Mouse (Mus musculus): Measurements from ENCODE around the gene Tmbim7.
"Not testable (repeated sequence)": the region's sequence is repeated elsewhere in the genome, so short reads cannot be mapped to it uniquely, and the experiment has no call there.

Tmbim7 gene

DNA sequence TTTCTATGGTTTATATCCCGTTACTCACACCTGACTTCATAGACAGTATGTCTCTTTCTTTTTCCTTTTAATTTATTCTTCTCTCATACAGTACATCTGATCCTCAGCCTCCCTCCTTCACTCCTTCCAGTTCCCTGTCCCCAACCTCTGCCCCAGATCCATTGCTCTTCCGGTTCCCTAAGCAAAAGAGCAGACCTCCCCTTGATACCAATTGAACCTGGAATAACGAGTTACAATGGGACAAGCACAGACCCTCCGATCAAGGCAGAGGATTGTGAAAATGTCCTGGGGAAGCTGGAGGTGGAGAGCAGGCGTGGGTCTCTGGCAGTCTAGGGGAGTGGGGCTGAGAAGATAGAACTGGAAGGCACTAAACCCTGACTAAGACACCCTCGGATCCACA lies at the start of gene Tmbim7:
TSS of gene Tmbim7 (plus strand) at position 301 of the 400 bp plus-strand sequence.
- no peak for DNase-seq (ENCODE audit: low read depth in 2 of 2, low spot score in 2 of 2)

GRCm38 (mm10) chr5:3607114-3607513 lies 43.9 kb upstream of the Tmbim7 start:
- DNase-seq (ENCODE audit: low read depth in 2 of 2, low spot score in 2 of 2), result no peak

GRCm38 (mm10) chr5:3609241-3609640 lies 41.7 kb upstream of the Tmbim7 start:
- no peak for DNase-seq (ENCODE audit: low read depth in 2 of 2, low spot score in 2 of 2)

- not testable (repeated sequence) for DNase-seq (ENCODE audit: low read depth in 2 of 2, low spot score in 2 of 2)
Observed at GRCm38 (mm10) chr5:3611835-3612234, 39.1 kb upstream of the Tmbim7 start.

DNA sequence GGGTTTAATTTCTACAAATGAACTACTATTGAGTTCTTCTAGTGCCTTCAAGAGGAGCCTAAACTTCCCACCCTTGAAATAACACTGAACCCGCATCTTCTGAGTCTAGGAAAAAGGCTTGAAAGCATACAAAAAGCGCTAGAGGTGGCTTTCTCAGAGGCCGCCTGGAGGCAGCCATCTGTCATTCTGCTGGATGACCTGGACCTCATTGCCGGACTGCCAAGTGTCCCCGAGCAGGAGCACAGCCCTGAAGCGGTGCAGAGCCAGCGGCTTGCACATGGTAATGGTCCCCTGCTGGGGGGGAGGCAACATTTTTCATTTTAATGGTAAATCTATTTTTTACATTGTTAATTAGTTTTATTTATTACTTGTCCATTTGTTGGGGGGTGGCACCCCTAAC lies 30.5 kb upstream of the Tmbim7 start:
- no peak for DNase-seq (ENCODE audit: low read depth in 2 of 2, low spot score in 2 of 2)

GRCm38 (mm10) chr5:3630055-3630454 lies 20.9 kb upstream of the Tmbim7 start:
- no peak for DNase-seq (ENCODE audit: low read depth in 2 of 2, low spot score in 2 of 2)

- no peak for DNase-seq (ENCODE audit: low read depth in 2 of 2, low spot score in 2 of 2)
Observed at GRCm38 (mm10) chr5:3631512-3632271, 19.3 kb upstream of the Tmbim7 start.

DNA sequence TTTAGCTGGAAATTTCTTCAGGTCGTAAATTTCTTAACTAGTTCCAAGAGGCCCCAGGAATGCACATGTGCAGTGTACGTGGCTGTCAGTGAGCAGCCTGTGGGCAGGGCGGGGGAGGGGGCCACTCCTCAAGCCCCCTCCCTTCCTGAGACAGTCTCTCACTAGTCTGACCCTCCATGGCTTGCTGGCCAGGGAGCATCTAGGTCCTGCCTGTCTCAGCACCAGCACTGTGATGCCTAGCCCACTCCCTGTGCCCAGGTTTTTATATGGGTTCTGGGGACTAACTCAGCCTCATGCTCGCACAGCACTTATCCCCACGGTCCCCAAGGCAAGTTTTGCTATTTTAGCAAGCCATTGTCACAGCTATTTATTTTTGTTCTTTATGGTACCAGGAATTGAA lies 18.7 kb upstream of the Tmbim7 start:
- DNase-seq (ENCODE audit: low read depth in 2 of 2, low spot score in 2 of 2), result no peak

GRCm38 (mm10) chr5:3633315-3633714 lies 17.7 kb upstream of the Tmbim7 start:
- DNase-seq (ENCODE audit: low read depth in 2 of 2, low spot score in 2 of 2), result no peak

GRCm38 (mm10) chr5:3633951-3634350 lies 17.0 kb upstream of the Tmbim7 start:
- DNase-seq (ENCODE audit: low read depth in 2 of 2, low spot score in 2 of 2), result no peak

GRCm38 (mm10) chr5:3635286-3635685 lies 15.7 kb upstream of the Tmbim7 start:
- DNase-seq (ENCODE audit: low read depth in 2 of 2, low spot score in 2 of 2), result no peak

DNA sequence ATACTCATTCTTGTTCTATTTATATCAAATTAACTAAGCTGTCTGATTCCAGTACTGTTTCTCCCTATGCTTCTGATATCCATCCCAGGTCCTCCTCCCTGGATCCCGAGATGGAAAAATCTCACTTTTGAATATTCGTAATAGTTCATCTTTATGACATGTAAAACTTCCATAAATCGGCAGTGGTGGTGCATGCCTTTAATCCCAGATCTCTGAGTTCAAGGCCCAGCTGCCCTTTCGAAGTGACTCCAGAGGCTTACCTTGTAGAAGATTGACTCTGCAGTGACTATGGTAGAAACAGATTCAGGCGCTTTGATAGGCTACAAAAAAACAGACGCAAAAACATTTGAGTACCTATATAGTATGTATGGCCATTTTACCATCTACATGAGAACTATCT lies 6.4 kb upstream of the Tmbim7 start:
- DNase-seq (ENCODE audit: low read depth in 2 of 2, low spot score in 2 of 2), result no peak

GRCm38 (mm10) chr5:3645326-3645725 lies 5.7 kb upstream of the Tmbim7 start:
- DNase-seq (ENCODE audit: low read depth in 2 of 2, low spot score in 2 of 2), result no peak

DNA sequence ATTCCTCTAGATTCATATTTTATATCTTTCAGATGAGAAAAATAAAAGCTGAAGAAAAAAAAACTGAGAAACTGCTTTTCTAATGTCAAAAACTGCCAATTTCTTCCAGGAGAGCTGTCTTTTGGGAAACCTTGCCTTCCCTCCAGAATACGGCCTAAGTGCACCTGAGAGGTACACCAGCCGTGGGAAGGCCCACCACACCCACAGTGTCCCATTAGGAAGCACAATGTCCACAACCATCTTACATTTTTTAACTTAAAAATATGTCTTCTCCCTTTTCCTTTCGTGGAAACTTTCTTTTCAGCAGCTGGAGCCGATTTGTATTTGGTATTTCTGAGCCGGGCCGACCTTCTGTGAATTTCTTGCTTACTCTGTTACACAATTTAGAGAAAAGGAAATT lies 4.4 kb upstream of the Tmbim7 start:
- DNase-seq (ENCODE audit: low read depth in 2 of 2, low spot score in 2 of 2), result no peak

DNA sequence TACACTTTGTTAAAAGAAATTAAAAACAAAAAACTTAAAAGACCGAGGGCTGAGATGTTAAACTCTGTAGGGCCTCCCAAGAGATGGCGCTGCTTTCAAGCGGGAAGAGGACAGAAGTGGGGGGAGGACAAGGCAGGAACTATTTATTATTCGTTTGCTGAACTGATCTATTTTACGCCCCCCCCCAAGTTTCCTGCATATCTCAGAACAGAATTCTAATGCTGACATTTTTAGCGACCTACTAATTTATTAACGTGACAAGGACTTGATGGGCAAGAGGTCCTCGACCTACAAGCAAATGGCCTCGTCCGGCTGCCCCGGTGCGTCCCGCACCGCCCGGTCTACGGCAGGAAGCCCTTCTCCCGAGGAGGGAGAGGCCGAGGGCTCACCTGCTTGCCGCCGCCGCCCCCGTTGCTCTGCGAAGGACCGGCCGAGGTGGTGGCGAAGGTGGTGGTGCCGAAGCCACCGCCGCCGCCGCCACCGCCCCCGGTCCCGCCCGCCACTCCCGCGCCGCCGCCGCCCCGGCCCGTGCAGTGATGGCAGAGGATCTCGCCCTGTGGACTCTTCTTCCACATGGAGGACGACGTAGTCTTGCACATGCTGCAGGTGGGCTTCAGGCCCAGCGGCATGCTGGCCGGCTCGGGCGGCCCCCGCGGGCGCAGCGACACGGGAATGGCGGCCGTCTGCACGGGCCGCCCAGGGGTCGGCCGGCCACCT lies 3.8 kb upstream of the Tmbim7 start:
- peak; percentile 32 to 56 for DNase-seq (ENCODE audit: low read depth in 2 of 2, low spot score in 2 of 2)

- DNase-seq (ENCODE audit: low read depth in 2 of 2, low spot score in 2 of 2), result peak; percentile 72 to 80
Observed at GRCm38 (mm10) chr5:3647708-3648121, 3.3 kb upstream of the Tmbim7 start.

DNA sequence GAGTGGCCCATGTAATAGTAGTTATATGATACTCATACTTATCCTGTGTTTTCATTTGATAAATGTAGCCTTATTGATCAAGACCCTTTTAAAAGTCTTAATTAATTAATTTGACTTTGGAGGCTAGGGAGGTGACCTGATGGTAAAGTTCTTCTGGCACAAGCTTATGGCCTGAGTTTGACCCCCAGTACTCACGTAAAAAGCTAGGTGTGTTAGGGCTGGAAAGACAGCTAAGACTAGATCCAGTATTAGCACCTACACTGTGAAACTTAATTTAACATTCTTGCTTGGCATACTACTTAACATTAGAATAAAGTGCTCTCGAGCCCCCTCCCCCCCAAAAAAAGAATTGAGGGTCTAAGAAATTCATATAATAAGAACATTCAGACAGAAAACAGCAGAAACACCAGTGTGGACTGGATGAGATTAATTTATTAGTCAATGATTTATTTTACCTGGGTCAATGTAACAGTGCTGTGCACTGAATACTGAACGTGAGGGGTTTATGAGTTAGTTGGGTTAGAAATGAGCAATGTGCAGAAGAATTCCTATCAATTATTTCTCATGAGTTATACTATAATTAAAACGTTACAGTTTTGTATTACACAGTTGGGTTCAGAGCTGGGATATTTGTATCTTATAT lies 2.7 kb upstream of the Tmbim7 start:
- DNase-seq (ENCODE audit: low read depth in 2 of 2, low spot score in 2 of 2), result no peak

- DNase-seq (ENCODE audit: low read depth in 2 of 2, low spot score in 2 of 2), result no peak
Observed at GRCm38 (mm10) chr5:3648849-3649210, 2.2 kb upstream of the Tmbim7 start.

DNA sequence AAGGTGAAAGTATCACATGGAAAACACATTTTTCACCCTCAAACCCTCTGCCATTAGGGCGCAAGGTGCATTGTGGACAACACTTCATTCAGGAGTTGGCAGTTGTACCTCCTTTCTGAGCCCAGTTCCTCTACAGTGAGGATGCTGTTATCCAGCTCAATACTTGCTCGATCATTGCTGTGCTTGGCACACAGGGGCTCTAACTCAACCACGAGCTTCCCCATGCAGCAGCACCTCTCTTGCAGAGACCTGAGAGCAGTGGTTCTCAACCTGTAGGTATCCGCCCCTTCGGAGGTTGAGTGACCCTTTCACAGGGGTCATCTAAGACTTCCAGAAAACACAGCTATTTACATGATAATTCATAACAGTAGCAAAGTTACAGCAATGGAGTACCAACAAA lies 640 bp downstream of the Tmbim7 start:
- DNase-seq (ENCODE audit: low read depth in 2 of 2, low spot score in 2 of 2), result no peak

GRCm38 (mm10) chr5:3652903-3653575 lies 2.1 kb downstream of the Tmbim7 start:
- DNase-seq (ENCODE audit: low read depth in 2 of 2, low spot score in 2 of 2), result not testable (repeated sequence)

DNA sequence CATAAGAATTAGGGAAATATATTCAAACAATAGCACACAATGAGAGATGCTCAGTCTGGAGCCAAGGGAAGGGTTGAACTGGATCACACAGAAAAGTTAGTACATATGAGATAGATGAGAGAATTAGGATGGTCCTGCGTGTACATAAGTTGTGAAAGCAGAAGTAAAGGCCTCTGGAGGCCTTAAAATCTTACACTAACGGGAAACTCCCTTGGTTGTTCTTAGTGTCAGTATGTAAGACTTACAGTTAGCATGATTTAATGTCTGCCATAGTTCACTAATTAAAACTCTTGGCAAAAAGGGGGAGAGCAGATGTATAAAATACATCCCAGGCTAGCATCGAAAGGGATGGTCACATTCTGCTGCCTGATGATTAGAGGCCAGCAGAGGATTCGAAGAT lies 2.8 kb downstream of the Tmbim7 start:
- no peak for DNase-seq (ENCODE audit: low read depth in 2 of 2, low spot score in 2 of 2)

- DNase-seq (ENCODE audit: low read depth in 2 of 2, low spot score in 2 of 2), result no peak
Observed at GRCm38 (mm10) chr5:3657085-3657484, 6.1 kb downstream of the Tmbim7 start, which contains the start of gene Gatad1. Gatad1 (minus strand) TSS chr5:3657185.
